Mouse (Mus musculus) E14TG2a.4 (cell line): ENCODE measurements around the gene Nek10.

Source experiments
- CTCF ChIP-seq: conservative IDR thresholded peaks from 2 replicates; pipeline ENCODE4 v1.5.1; 2014; ENCODE audit warnings: low read length
- NANOG ChIP-seq: IDR thresholded peaks from 2 replicates; pipeline ENCODE4 v1.6.1; 2014; ENCODE audit warnings: borderline replicate concordance, low read length, mixed read lengths

DNA sequence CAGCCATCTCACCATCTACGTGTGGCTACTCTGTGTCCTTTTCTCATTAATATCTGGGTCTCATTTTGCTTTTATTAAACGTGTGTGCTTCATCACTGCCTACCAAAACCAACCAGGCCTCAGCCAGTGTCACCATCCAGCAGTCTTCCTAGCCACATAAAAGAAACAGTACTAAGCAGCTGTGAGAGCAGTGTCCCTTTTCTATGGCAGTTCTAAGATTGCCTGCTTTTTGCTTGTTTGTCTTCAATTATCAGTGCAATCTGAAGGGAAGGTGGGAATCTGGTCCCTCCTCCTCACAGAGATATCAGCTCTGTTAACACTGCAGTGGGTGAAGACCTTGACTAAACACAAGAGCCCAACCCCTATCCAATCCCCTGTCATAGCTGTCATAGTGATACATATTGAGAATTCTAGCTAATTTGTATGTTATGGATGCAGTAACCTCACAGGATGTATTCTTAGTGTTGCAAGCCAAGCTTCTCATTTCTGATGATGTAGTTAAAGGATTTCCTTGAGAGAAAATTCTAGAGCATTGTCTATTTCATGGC lies 157.3 kb downstream of the Nek10 start:
- no peak for TF ChIP-seq CTCF
- no peak for TF ChIP-seq NANOG
